Mouse (Mus musculus) forebrain, postnatal 0 days (tissue): ENCODE data around the gene Gm29735. TPM values are rescaled to one million over a fixed set of nuclear protein-coding genes. Genes with fewer than 3 reads are reported as not detected.

Experiments used
- ATAC-seq: fragments of 200-750 bp; cut with Nextera tagmentation; 2 replicates; pipeline ENCODE4 v1.8.0; 2017; ENCODE audit warnings: mild to moderate bottlenecking, moderate library complexity
- DNase-seq: peaks from one replicate; pipeline ENCODE4 v3.0.0-alpha.2; 2015
- H3K27ac ChIP-seq: fragments of 300-500 bp; sonication (generic); 2 replicates; pipeline ENCODE4 v1.5.1; 2014; ENCODE audit warnings: low read depth, mild to moderate bottlenecking, antibody characterized with exemption, low read length, moderate library complexity, mixed read lengths
- H3K27me3 ChIP-seq: fragments of 300-500 bp; sonication (generic); 2 replicates; pipeline ENCODE4 v1.6.1; 2014; ENCODE audit warnings: mild to moderate bottlenecking, low read length, mixed read lengths; ENCODE audit not compliant: insufficient read depth
- H3K36me3 ChIP-seq: fragments of 300-500 bp; sonication (generic); 2 replicates; pipeline ENCODE4 v1.6.1; 2014; ENCODE audit warnings: mild to moderate bottlenecking, moderate library complexity; ENCODE audit not compliant: insufficient read depth
- H3K4me1 ChIP-seq: fragments of 300-500 bp; sonication (generic); 2 replicates; pipeline ENCODE4 v1.6.1; 2014; ENCODE audit warnings: antibody characterized with exemption; ENCODE audit not compliant: insufficient read depth
- H3K4me2 ChIP-seq: fragments of 300-500 bp; sonication (generic); 2 replicates; pipeline ENCODE4 v1.6.1; 2014; ENCODE audit warnings: low read depth, mild to moderate bottlenecking, moderate library complexity
- H3K4me3 ChIP-seq: fragments of 300-500 bp; sonication (generic); 2 replicates; pipeline ENCODE4 v1.5.1; 2014; ENCODE audit warnings: low read depth, low read length, mixed read lengths
- H3K9ac ChIP-seq: fragments of 300-500 bp; sonication (generic); 2 replicates; pipeline ENCODE4 v1.6.1; 2014; ENCODE audit warnings: mild to moderate bottlenecking
- H3K9me3 ChIP-seq: fragments of 300-500 bp; sonication (generic); 2 replicates; pipeline ENCODE4 v1.6.1; 2016; ENCODE audit warnings: low read length
- CTCF ChIP-seq: sonication (generic); IDR thresholded peaks from 2 replicates; pipeline ENCODE4 v1.5.1; 2016; ENCODE audit warnings: antibody characterized with exemption, control low read depth, low read depth
- WGBS: fragments of 180-500 bp; shearing (Covaris S2); extraction: QIAGEN DNeasy Blood & Tissue Kit; methylation state at CpG from one replicate; pipeline ENCODE4 v1.1.7; 2014; 5-methylcytosine and 5-hydroxymethylcytosine counted together
- polyA plus RNA-seq: library from polyadenylated mRNA; unstranded; fragments of >200 nt; fragmentation: Nextera tagmentation; extraction: Ambion mirVana; gene quantifications from 2 replicates; pipeline ENCODE4 v1.2.1, GENCODE M21; 2015
- total RNA-seq: library from RNA; depleted of rRNA; stranded (reverse); fragments of >200 nt; gene quantifications from 2 replicates; pipeline ENCODE4 v1.2.3, GENCODE M21; 2014; rRNA removed

Gm29735 gene
- total and polyA plus RNA-seq, 2 experiments from 2014 or later = not detected

DNA sequence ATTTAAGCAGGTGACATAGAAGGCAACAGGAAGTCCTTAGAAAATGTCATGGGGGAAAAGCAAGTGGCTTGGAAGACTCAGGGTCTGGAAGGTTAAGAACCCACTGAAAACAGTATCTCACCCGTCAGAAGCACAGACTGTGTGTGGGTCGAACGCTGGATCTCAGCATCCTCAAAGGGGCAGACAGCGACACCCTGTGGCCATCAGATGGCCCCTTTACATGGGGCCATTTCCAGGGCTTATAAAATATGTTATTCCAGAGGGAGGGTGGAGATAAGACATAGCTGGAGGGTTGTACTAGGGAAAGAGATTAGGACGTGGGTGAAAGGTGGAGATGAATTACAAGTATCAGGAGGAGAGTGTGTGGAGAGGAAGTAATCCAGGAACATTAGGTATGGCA lies 37.3 kb downstream of the Gm29735 start:
- no peak overlapping the region for H3K9ac ChIP-seq
- H3K36me3 ChIP-seq = no peaks in the 10 kb centered on the region
- H3K9me3 ChIP-seq = no peaks in the 10 kb centered on the region
- WGBS = 14% methylated on average over 5 of the region's 5 CpGs
- DNase-seq (peak; percentile 5), ATAC-seq (no peak)
- no peaks in the 10 kb centered on the region for H3K4me1 ChIP-seq
- no peak overlapping the region for H3K4me2 ChIP-seq
- H3K27me3 ChIP-seq = no peaks in the 10 kb centered on the region
- no peak overlapping the region for H3K4me3 ChIP-seq
- TF ChIP-seq CTCF = peak; percentile 53
- H3K27ac ChIP-seq = no peak overlapping the region

Other genes starting within 250 kb of the Gm29735 start
- gene Tollip, start 238.6 kb downstream of the Gm29735 start, total RNA-seq = 73.4 and 89.8 TPM in 2 replicates
- gene Tollip, start 238.6 kb downstream of the Gm29735 start, polyA plus RNA-seq = 64.5 and 78.3 TPM in 2 replicates
- gene Brsk2, start 207.4 kb downstream of the Gm29735 start, total RNA-seq = 107 and 132 TPM in 2 replicates
- gene Brsk2, start 207.4 kb downstream of the Gm29735 start, polyA plus RNA-seq = 15.8 and 18.3 TPM in 2 replicates
- 37.8 and 42.5 TPM in 2 replicates for gene Mob2, start 96.0 kb downstream of the Gm29735 start, total RNA-seq
- gene Mob2, start 96.0 kb downstream of the Gm29735 start, polyA plus RNA-seq = 39.8 and 39.9 TPM in 2 replicates
- 78.0 and 92.6 TPM in 2 replicates for gene Dusp8, start 61.3 kb downstream of the Gm29735 start, total RNA-seq
- 79.2 and 106 TPM in 2 replicates for gene Dusp8, start 61.3 kb downstream of the Gm29735 start, polyA plus RNA-seq
- gene Gm45618, start 36.4 kb downstream of the Gm29735 start, total RNA-seq = not detected in 2 replicates
- gene Gm45618, start 36.4 kb downstream of the Gm29735 start, polyA plus RNA-seq = 0.24 TPM in 1 of 2 replicates, not detected in the other
- not detected in 2 replicates for gene Gm39115, start 21.1 kb downstream of the Gm29735 start, total RNA-seq
- not detected in 2 replicates for gene Gm39115, start 21.1 kb downstream of the Gm29735 start, polyA plus RNA-seq
- gene Gm45337, start 12.5 kb downstream of the Gm29735 start, total RNA-seq = not detected in 2 replicates
- not detected in 2 replicates for gene Gm45337, start 12.5 kb downstream of the Gm29735 start, polyA plus RNA-seq
- gene Gm4553, start 8.6 kb upstream of the Gm29735 start, total RNA-seq = not detected in 2 replicates
- not detected in 2 replicates for gene Gm4553, start 8.6 kb upstream of the Gm29735 start, polyA plus RNA-seq
- gene Krtap5-2, start 18.9 kb upstream of the Gm29735 start, total RNA-seq = 0.08 TPM in 1 of 2 replicates, not detected in the other
- not detected in 2 replicates for gene Krtap5-2, start 18.9 kb upstream of the Gm29735 start, polyA plus RNA-seq
- gene Gm10153, start 33.3 kb upstream of the Gm29735 start, total RNA-seq = not detected in 2 replicates
- gene Gm10153, start 33.3 kb upstream of the Gm29735 start, polyA plus RNA-seq = not detected in 2 replicates
- not detected in 2 replicates for gene Krtap5-3, start 44.3 kb upstream of the Gm29735 start, total RNA-seq
- gene Krtap5-3, start 44.3 kb upstream of the Gm29735 start, polyA plus RNA-seq = not detected in 2 replicates
- gene Gm7579, start 54.7 kb upstream of the Gm29735 start, total RNA-seq = not detected in 2 replicates
- not detected in 2 replicates for gene Gm7579, start 54.7 kb upstream of the Gm29735 start, polyA plus RNA-seq
- not detected in 2 replicates for gene Krtap5-5, start 72.9 kb upstream of the Gm29735 start, total RNA-seq
- not detected in 2 replicates for gene Krtap5-5, start 72.9 kb upstream of the Gm29735 start, polyA plus RNA-seq
- not detected in 2 replicates for gene Gm40460, start 84.0 kb upstream of the Gm29735 start, total RNA-seq
- gene Gm40460, start 84.0 kb upstream of the Gm29735 start, polyA plus RNA-seq = not detected in 2 replicates
- not detected in 2 replicates for gene Gm2431, start 101.2 kb upstream of the Gm29735 start, total RNA-seq
- gene Gm2431, start 101.2 kb upstream of the Gm29735 start, polyA plus RNA-seq = not detected in 2 replicates
- not detected in 2 replicates for gene Gm4559, start 117.2 kb upstream of the Gm29735 start, total RNA-seq
- not detected in 2 replicates for gene Gm4559, start 117.2 kb upstream of the Gm29735 start, polyA plus RNA-seq
- gene Krtap5-1, start 140.0 kb upstream of the Gm29735 start, total RNA-seq = not detected in 2 replicates
- gene Krtap5-1, start 140.0 kb upstream of the Gm29735 start, polyA plus RNA-seq = not detected in 2 replicates
- gene Krtap5-4, start 146.4 kb upstream of the Gm29735 start, total RNA-seq = not detected in 2 replicates
- not detected in 2 replicates for gene Krtap5-4, start 146.4 kb upstream of the Gm29735 start, polyA plus RNA-seq
- 5.6 and 6.6 TPM in 2 replicates for gene Ifitm10, start 216.6 kb upstream of the Gm29735 start, total RNA-seq
- 10.2 and 13.0 TPM in 2 replicates for gene Ifitm10, start 216.6 kb upstream of the Gm29735 start, polyA plus RNA-seq
- gene Gm49369, start 225.6 kb upstream of the Gm29735 start, total RNA-seq = 21.2 and 45.2 TPM in 2 replicates
- gene Gm49369, start 225.6 kb upstream of the Gm29735 start, polyA plus RNA-seq = 0.60 TPM in 1 of 2 replicates, not detected in the other
- 243 and 366 TPM in 2 replicates for gene Ctsd, start 230.9 kb upstream of the Gm29735 start, total RNA-seq
- gene Ctsd, start 230.9 kb upstream of the Gm29735 start, polyA plus RNA-seq = 313 and 338 TPM in 2 replicates